Mouse (Mus musculus) bone marrow, adult 2 months (tissue): ENCODE results near the gene Capzb. TPM values are rescaled to one million over a fixed set of nuclear protein-coding genes. Genes with fewer than 3 reads are reported as not detected.
A peak's percentile ranks its signal among the peaks of the same experiment; 100 is the strongest.

Experiments
- H3K27ac ChIP-seq: fragments of 200-500 bp; 2 replicates; pipeline ENCODE4 v1.5.1; 2012; ENCODE audit warnings: low read depth, mild to moderate bottlenecking, control low read depth, inconsistent platforms, low read length; ENCODE audit not compliant: control insufficient read depth, poor library complexity, insufficient read depth
- H3K4me1 ChIP-seq: fragments of 200-500 bp; 2 replicates; pipeline ENCODE4 v1.6.1; 2011; ENCODE audit warnings: low read length; ENCODE audit not compliant: control insufficient read depth, insufficient read depth
- H3K4me3 ChIP-seq: fragments of 200-500 bp; replicated peaks from 2 replicates; pipeline ENCODE3; 2011; ENCODE audit warnings: mild to moderate bottlenecking, low read depth, low read length, control low read depth; ENCODE audit not compliant: control insufficient read depth
- CTCF ChIP-seq: fragments of 200-500 bp; IDR thresholded peaks from 2 replicates; pipeline ENCODE4 v1.5.1; 2011; ENCODE audit warnings: low read length, control low read depth; ENCODE audit not compliant: control insufficient read depth, insufficient read depth
- POLR2A ChIP-seq: fragments of 200-500 bp; IDR thresholded peaks from 2 replicates; pipeline ENCODE4 v1.6.1; 2011; ENCODE audit warnings: low read depth, mild to moderate bottlenecking, control low read depth, low read length, borderline replicate concordance; ENCODE audit not compliant: control insufficient read depth
- WGBS: fragments of 180-500 bp; shearing (Covaris S2); methylation state at CpG from one replicate; pipeline ENCODE4 v1.1.7; 2018; 5-methylcytosine and 5-hydroxymethylcytosine counted together
- polyA plus RNA-seq: library from polyadenylated mRNA; stranded (reverse); fragments of >200 nt; gene quantifications from 2 replicates; pipeline ENCODE4 v1.2.4, GENCODE M21; 2011; ENCODE audit warnings: low replicate concordance; ENCODE audit not compliant: missing spikeins, insufficient read depth, insufficient read length

Capzb gene
- polyA plus RNA-seq, 1 experiment, result 160 TPM

- H3K4me1 ChIP-seq, result peaks cover 2% of the 10 kb centered on the region; the same call in 1 of the 2 replicates
- WGBS, result 90% methylated on average over 9 of the region's 9 CpGs
- no peak for TF ChIP-seq POLR2A
- TF ChIP-seq CTCF, result no peak
- H3K4me3 ChIP-seq, result no peak overlapping the region
- H3K27ac ChIP-seq, result no peak overlapping the region
These were observed 60.5 kb downstream of the Capzb start for GRCm38 (mm10) chr4:139253206-139253605.

- no peak overlapping the region for H3K4me3 ChIP-seq
- no peak overlapping the region for H3K27ac ChIP-seq
- TF ChIP-seq CTCF (no peak), POLR2A (no peak)
- H3K4me1 ChIP-seq, result peaks cover 1% of the 10 kb centered on the region
- 84% methylated on average over 4 of the region's 4 CpGs for WGBS
These were observed 63.4 kb downstream of the Capzb start for GRCm38 (mm10) chr4:139256146-139256545.

GRCm38 (mm10) chr4:139256708-139257107 lies 64.0 kb downstream of the Capzb start:
- 89% methylated on average over 8 of the region's 8 CpGs for WGBS
- H3K4me3 ChIP-seq, result no peak overlapping the region
- TF ChIP-seq POLR2A (no peak), CTCF (no peak)

GRCm38 (mm10) chr4:139258621-139259301 lies 66.1 kb downstream of the Capzb start:
- no peak for TF ChIP-seq CTCF
- TF ChIP-seq POLR2A, result no peak
- H3K4me1 ChIP-seq, result no peaks in the 10 kb centered on the region; the same call in 1 of the 2 replicates
- no peak overlapping the region for H3K4me3 ChIP-seq
- 38% methylated on average over 6 of the region's 6 CpGs for WGBS
- H3K27ac ChIP-seq, result peak overlapping the region; percentile 69

More at GRCm38 (mm10) chr4:139256708-139257107, 64.0 kb downstream of the Capzb start:
- Histone ChIP-seq H3K4me1 (no peaks in the 10 kb centered on the region; the same call in 1 of the 2 replicates), H3K27ac (no peak overlapping the region)

GRCm38 (mm10) chr4:139259302-139259871 lies 66.7 kb downstream of the Capzb start:
- H3K4me1 ChIP-seq, result no peaks in the 10 kb centered on the region; the same call in 1 of the 2 replicates
- peak overlapping the region; percentile 69 for H3K27ac ChIP-seq
- WGBS, result 81% methylated on average over 11 of the region's 11 CpGs
- TF ChIP-seq CTCF, result no peak
- TF ChIP-seq POLR2A, result no peak
- H3K4me3 ChIP-seq, result no peak overlapping the region

GRCm38 (mm10) chr4:139262981-139263380 lies 70.3 kb downstream of the Capzb start:
- TF ChIP-seq POLR2A (no peak), CTCF (no peak)
- no peak overlapping the region for H3K27ac ChIP-seq
- H3K4me3 ChIP-seq, result no peak overlapping the region
- 84% methylated on average over 6 of the region's 6 CpGs for WGBS
- no peaks in the 10 kb centered on the region; the same call in 1 of the 2 replicates for H3K4me1 ChIP-seq

GRCm38 (mm10) chr4:139265783-139266499 lies 73.2 kb downstream of the Capzb start:
- no peaks in the 10 kb centered on the region for H3K4me1 ChIP-seq
- WGBS, result 86% methylated on average over 13 of the region's 13 CpGs

GRCm38 (mm10) chr4:139266500-139266865 lies 73.8 kb downstream of the Capzb start:
- 91% methylated on average over 7 of the region's 7 CpGs for WGBS
- Histone ChIP-seq H3K4me1 (no peaks in the 10 kb centered on the region), H3K4me3 (no peak overlapping the region), H3K27ac (no peak overlapping the region)
- TF ChIP-seq POLR2A (no peak), CTCF (no peak)

More at GRCm38 (mm10) chr4:139265783-139266499, 73.2 kb downstream of the Capzb start:
- no peak for TF ChIP-seq POLR2A
- TF ChIP-seq CTCF, result no peak
- no peak overlapping the region for H3K4me3 ChIP-seq
- H3K27ac ChIP-seq, result no peak overlapping the region
